Mouse (Mus musculus): ENCODE data around the gene A730049H05Rik. TPM values are rescaled to one million over a fixed set of nuclear protein-coding genes. Genes with fewer than 3 reads are reported as not detected.

Gene A730049H05Rik
- total and polyA plus RNA-seq, 3 experiments, result 0.22 TPM; not detected in 2

- no peak for DNase-seq (ENCODE audit: low spot score)
- H3K4me3 ChIP-seq (ENCODE audit: low read depth, low read length), result no peak overlapping the region
- ATAC-seq (ENCODE audit: extremely low read depth, insufficient number of reproducible peaks, low FRiP score, poor library complexity, severe bottlenecking), result no peak
- H3K27me3 ChIP-seq (ENCODE audit: insufficient read depth, low read length), result no peaks in the 10 kb centered on the region
- no peaks in the 10 kb centered on the region for H3K36me3 ChIP-seq (replicated peaks)
- TF ChIP-seq CTCF (IDR thresholded peaks at IDR 0.05; ENCODE audit: low read depth, low read length) (no peak), POLR2AphosphoS5 (IDR thresholded peaks at IDR 0.05; ENCODE audit: insufficient replicate concordance, low read depth, low read length) (no peak), GATA2 (IDR thresholded peaks at IDR 0.05; ENCODE audit: borderline replicate concordance, low read depth, low read length) (no peak), GATA1 (IDR thresholded peaks at IDR 0.05; ENCODE audit: borderline replicate concordance, low read length) (no peak), TAL1 (conservative IDR thresholded peaks at IDR 0.05; ENCODE audit: low read depth, low read length) (no peak)
- peaks cover 19% of the 10 kb centered on the region for H3K9me3 ChIP-seq (replicated peaks)
- no peaks in the 10 kb centered on the region for H3K4me1 ChIP-seq (ENCODE audit: insufficient read depth, low read depth, low read length)
These were observed 41.5 kb downstream of the A730049H05Rik start for GRCm38 (mm10) chr6:92857761-92858160.

DNA sequence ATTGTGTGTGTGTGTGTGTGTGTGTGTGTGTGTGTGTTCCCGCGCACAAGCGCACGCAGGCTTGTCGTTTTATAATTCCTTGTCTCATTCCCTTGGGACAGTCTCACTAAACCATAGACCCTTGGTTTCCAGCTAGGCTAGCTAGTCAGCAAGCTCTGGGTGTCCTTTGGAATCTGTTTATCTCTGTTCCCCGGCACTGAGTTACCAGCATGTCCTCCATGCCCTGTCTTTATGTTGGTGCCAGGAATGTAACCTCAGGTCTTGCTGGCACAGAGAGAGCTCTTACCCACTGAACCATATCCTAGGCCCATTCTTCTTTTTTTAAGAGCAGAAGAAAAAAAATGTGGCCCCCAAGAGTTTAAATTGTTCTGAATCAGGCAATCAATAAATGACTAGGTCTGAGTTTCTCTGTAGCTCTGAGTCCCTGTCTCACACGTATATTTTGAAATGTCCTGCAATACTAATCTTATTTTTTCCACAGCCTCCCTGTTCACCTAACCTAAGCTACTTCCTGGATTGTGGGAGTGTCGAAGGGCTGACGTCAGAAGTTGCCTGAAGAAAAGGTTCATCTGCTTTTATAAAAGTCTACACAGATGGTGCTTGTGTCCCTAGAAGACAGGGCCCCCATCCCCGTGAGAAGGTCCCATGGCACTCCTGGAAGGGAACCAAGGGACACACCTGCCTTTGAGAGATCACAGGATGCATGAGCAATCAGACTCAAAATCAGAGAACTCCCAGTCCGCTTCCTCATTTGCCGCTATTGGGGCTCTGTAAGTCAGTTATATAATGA lies 42.6 kb downstream of the A730049H05Rik start:
- DNase-seq (ENCODE audit: low spot score) (no peak), ATAC-seq (ENCODE audit: extremely low read depth, insufficient number of reproducible peaks, low FRiP score, poor library complexity, severe bottlenecking) (no peak)
- no peaks in the 10 kb centered on the region for H3K4me1 ChIP-seq (ENCODE audit: insufficient read depth, low read depth, low read length)
- H3K9me3 ChIP-seq (replicated peaks), result peaks cover 19% of the 10 kb centered on the region
- no peak overlapping the region for H3K4me3 ChIP-seq (ENCODE audit: low read depth, low read length)
- no peaks in the 10 kb centered on the region for H3K27me3 ChIP-seq (ENCODE audit: insufficient read depth, low read length)
- TF ChIP-seq GATA2 (IDR thresholded peaks at IDR 0.05; ENCODE audit: borderline replicate concordance, low read depth, low read length), result no peak
- no peak for TF ChIP-seq CTCF (IDR thresholded peaks at IDR 0.05; ENCODE audit: low read depth, low read length)
- TF ChIP-seq TAL1 (conservative IDR thresholded peaks at IDR 0.05; ENCODE audit: low read depth, low read length), result no peak
- TF ChIP-seq GATA1 (IDR thresholded peaks at IDR 0.05; ENCODE audit: borderline replicate concordance, low read length), result no peak
- TF ChIP-seq POLR2AphosphoS5 (IDR thresholded peaks at IDR 0.05; ENCODE audit: insufficient replicate concordance, low read depth, low read length), result no peak
- no peaks in the 10 kb centered on the region for H3K36me3 ChIP-seq (replicated peaks)

- ATAC-seq (ENCODE audit: extremely low read depth, insufficient number of reproducible peaks, low FRiP score, poor library complexity, severe bottlenecking) (no peak), DNase-seq (ENCODE audit: low spot score) (no peak)
- Histone ChIP-seq H3K4me1 (ENCODE audit: insufficient read depth, low read depth, low read length) (no peaks in the 10 kb centered on the region), H3K4me3 (ENCODE audit: low read depth, low read length) (no peak overlapping the region), H3K36me3 (replicated peaks) (no peaks in the 10 kb centered on the region), H3K9me3 (replicated peaks) (peaks cover 19% of the 10 kb centered on the region), H3K27me3 (ENCODE audit: insufficient read depth, low read length) (no peaks in the 10 kb centered on the region)
- TF ChIP-seq POLR2AphosphoS5 (IDR thresholded peaks at IDR 0.05; ENCODE audit: insufficient replicate concordance, low read depth, low read length), result no peak
- no peak for TF ChIP-seq GATA2 (IDR thresholded peaks at IDR 0.05; ENCODE audit: borderline replicate concordance, low read depth, low read length)
- TF ChIP-seq GATA1 (IDR thresholded peaks at IDR 0.05; ENCODE audit: borderline replicate concordance, low read length), result no peak
- TF ChIP-seq TAL1 (conservative IDR thresholded peaks at IDR 0.05; ENCODE audit: low read depth, low read length), result no peak
- TF ChIP-seq CTCF (IDR thresholded peaks at IDR 0.05; ENCODE audit: low read depth, low read length), result no peak
These were observed 44.1 kb downstream of the A730049H05Rik start for GRCm38 (mm10) chr6:92860285-92860912.

GRCm38 (mm10) chr6:92862599-92862998 lies 46.3 kb downstream of the A730049H05Rik start:
- TF ChIP-seq GATA2 (IDR thresholded peaks at IDR 0.05; ENCODE audit: borderline replicate concordance, low read depth, low read length), result no peak
- no peak for TF ChIP-seq CTCF (IDR thresholded peaks at IDR 0.05; ENCODE audit: low read depth, low read length)
- TF ChIP-seq TAL1 (conservative IDR thresholded peaks at IDR 0.05; ENCODE audit: low read depth, low read length), result no peak
- no peak for TF ChIP-seq GATA1 (IDR thresholded peaks at IDR 0.05; ENCODE audit: borderline replicate concordance, low read length)
- no peak for TF ChIP-seq POLR2AphosphoS5 (IDR thresholded peaks at IDR 0.05; ENCODE audit: insufficient replicate concordance, low read depth, low read length)
- Histone ChIP-seq H3K4me1 (ENCODE audit: insufficient read depth, low read depth, low read length) (no peaks in the 10 kb centered on the region), H3K27me3 (ENCODE audit: insufficient read depth, low read length) (no peaks in the 10 kb centered on the region), H3K4me3 (ENCODE audit: low read depth, low read length) (no peak overlapping the region), H3K9me3 (replicated peaks) (peaks cover 15% of the 10 kb centered on the region), H3K36me3 (replicated peaks) (no peaks in the 10 kb centered on the region)
- no peak for ATAC-seq (ENCODE audit: extremely low read depth, insufficient number of reproducible peaks, low FRiP score, poor library complexity, severe bottlenecking)
- DNase-seq (ENCODE audit: low spot score), result no peak

- H3K4me1 ChIP-seq (ENCODE audit: insufficient read depth, low read depth, low read length), result no peaks in the 10 kb centered on the region
- H3K36me3 ChIP-seq (replicated peaks), result no peaks in the 10 kb centered on the region
- TF ChIP-seq GATA2 (IDR thresholded peaks at IDR 0.05; ENCODE audit: borderline replicate concordance, low read depth, low read length) (no peak), POLR2AphosphoS5 (IDR thresholded peaks at IDR 0.05; ENCODE audit: insufficient replicate concordance, low read depth, low read length) (no peak), TAL1 (conservative IDR thresholded peaks at IDR 0.05; ENCODE audit: low read depth, low read length) (no peak), CTCF (IDR thresholded peaks at IDR 0.05; ENCODE audit: low read depth, low read length) (no peak), GATA1 (IDR thresholded peaks at IDR 0.05; ENCODE audit: borderline replicate concordance, low read length) (no peak)
- peaks cover 18% of the 10 kb centered on the region for H3K9me3 ChIP-seq (replicated peaks)
- H3K4me3 ChIP-seq (ENCODE audit: low read depth, low read length), result no peak within 1 kb of the TSS
- H3K27me3 ChIP-seq (ENCODE audit: insufficient read depth, low read length), result no peaks in the 10 kb centered on the region
- ATAC-seq (ENCODE audit: extremely low read depth, insufficient number of reproducible peaks, low FRiP score, poor library complexity, severe bottlenecking) (no peak), DNase-seq (ENCODE audit: low spot score) (no peak)
These were observed 52.9 kb downstream of the A730049H05Rik start, which contains the start of gene Gm15737 for GRCm38 (mm10) chr6:92869089-92869581. Gene Gm15737, plus strand, starts transcription at chr6:92869357.
